Mouse (Mus musculus) CH12.LX (cell line): Measurements from ENCODE around the gene Cdyl. TPM values are rescaled to one million over a fixed set of nuclear protein-coding genes. Genes with fewer than 3 reads are reported as not detected.

Source experiments
- DNase-seq: peaks from one replicate; pipeline ENCODE4 v3.0.0-alpha.2; 2013; ENCODE audit errors: extremely low read depth
- H3K27ac ChIP-seq: 2 replicates; pipeline ENCODE4 v1.5.1; 2012; ENCODE audit warnings: low read depth, mild to moderate bottlenecking, control low read depth, moderate library complexity; ENCODE audit not compliant: insufficient read depth
- H3K27me3 ChIP-seq: replicated peaks from 2 replicates; pipeline ENCODE3; 2012; ENCODE audit warnings: inconsistent platforms
- H3K36me3 ChIP-seq, 2 experiments: replicated peaks in 1 of 2; 2 replicates each; pipeline versions ENCODE3 to v1.6.1; 2012; ENCODE audit warnings: inconsistent platforms in 1 of 2, low read length in 1 of 2, mild to moderate bottlenecking in 1 of 2, mixed read lengths in 1 of 2, moderate library complexity in 1 of 2; ENCODE audit not compliant: control insufficient read depth in 1 of 2, insufficient read depth in 1 of 2
- H3K4me1 ChIP-seq, 2 experiments: 2 replicates each; pipeline ENCODE4 v1.6.1; 2012; ENCODE audit warnings: inconsistent platforms in 1 of 2, moderate library complexity in 1 of 2; ENCODE audit not compliant: insufficient read depth in 2 of 2, control insufficient read depth in 1 of 2
- H3K4me2 ChIP-seq: 2 replicates; pipeline ENCODE4 v1.6.1; 2012; ENCODE audit warnings: low read depth, mild to moderate bottlenecking, control low read depth; ENCODE audit not compliant: poor library complexity, insufficient read depth, severe bottlenecking
- H3K4me3 ChIP-seq, 3 experiments: fragments of 150-350 bp in 1 of 3; sonication (generic) in 1 of 3; replicated peaks in 1 of 3; 2 replicates each; pipeline versions ENCODE3 to v1.5.1; 2011 to 2012; ENCODE audit warnings: low read depth in 2 of 3, low read length in 2 of 3, mild to moderate bottlenecking in 2 of 3, moderate library complexity in 2 of 3, control low read depth in 1 of 3, improper control_type of control experiment in 1 of 3, inconsistent platforms in 1 of 3, mixed read lengths in 1 of 3; ENCODE audit not compliant: poor library complexity in 1 of 3
- H3K79me2 ChIP-seq: replicated peaks from 2 replicates; pipeline ENCODE4 v1.6.1; 2012; ENCODE audit warnings: mild to moderate bottlenecking, moderate library complexity; ENCODE audit not compliant: control insufficient read depth, poor library complexity, insufficient read depth, severe bottlenecking; ENCODE audit errors: extremely low read depth
- H3K9ac ChIP-seq: 2 replicates; pipeline ENCODE4 v1.6.1; 2012; ENCODE audit warnings: low read depth, mild to moderate bottlenecking, control low read depth, moderate library complexity; ENCODE audit not compliant: insufficient read depth
- H3K9me3 ChIP-seq: replicated peaks from 2 replicates; pipeline ENCODE3; 2012; ENCODE audit warnings: low read length, inconsistent platforms, mixed read lengths
- BHLHE40 ChIP-seq: IDR thresholded peaks from 2 replicates; pipeline ENCODE4 v1.6.1; 2011; ENCODE audit warnings: mild to moderate bottlenecking, low read depth, low read length, improper control_type of control experiment
- CHD1 ChIP-seq: IDR thresholded peaks from 2 replicates; pipeline ENCODE4 v1.6.1; 2012; ENCODE audit warnings: low read depth, low read length, improper control_type of control experiment, inconsistent platforms
- CTCF ChIP-seq, 2 experiments: IDR thresholded peaks in 1 of 2; conservative IDR thresholded peaks in 1 of 2; 2 replicates each; pipeline ENCODE4 v1.5.1; 2011 to 2012; ENCODE audit warnings: low read depth in 2 of 2, low read length in 2 of 2, improper control_type of control experiment in 1 of 2, inconsistent platforms in 1 of 2, mild to moderate bottlenecking in 1 of 2, moderate library complexity in 1 of 2
- EP300 ChIP-seq: IDR thresholded peaks from 2 replicates; pipeline ENCODE4 v1.6.1; 2011; ENCODE audit warnings: low read length, improper control_type of control experiment
- ETS1 ChIP-seq: conservative IDR thresholded peaks from 2 replicates; pipeline ENCODE4 v1.6.1; 2012; ENCODE audit warnings: low read depth, mild to moderate bottlenecking, inconsistent platforms, low read length, improper control_type of control experiment, moderate library complexity
- HCFC1 ChIP-seq: IDR thresholded peaks from 2 replicates; pipeline ENCODE4 v1.6.1; 2012; ENCODE audit warnings: low read depth, mild to moderate bottlenecking, inconsistent platforms, low read length, improper control_type of control experiment
- IRF4 ChIP-seq: IDR thresholded peaks from 2 replicates; pipeline ENCODE4 v1.6.1; 2014; ENCODE audit warnings: low read depth, mild to moderate bottlenecking, inconsistent platforms, low read length, improper control_type of control experiment
- JUN ChIP-seq: IDR thresholded peaks from 2 replicates; pipeline ENCODE4 v1.6.1; 2011; ENCODE audit warnings: low read depth, mild to moderate bottlenecking, low read length, improper control_type of control experiment, moderate library complexity; ENCODE audit not compliant: insufficient read depth
- JUND ChIP-seq: conservative IDR thresholded peaks from 2 replicates; pipeline ENCODE4 v1.6.1; 2011; ENCODE audit warnings: low read depth, low read length, improper control_type of control experiment
- KAT2A ChIP-seq: IDR thresholded peaks from 2 replicates; pipeline ENCODE4 v1.6.1; 2012; ENCODE audit warnings: low read length, improper control_type of control experiment, inconsistent platforms; ENCODE audit not compliant: insufficient replicate concordance
- MEF2A ChIP-seq: IDR thresholded peaks from 2 replicates; pipeline ENCODE4 v1.6.1; 2014; ENCODE audit warnings: low read depth, mild to moderate bottlenecking, inconsistent platforms, low read length, improper control_type of control experiment, borderline replicate concordance
- NRF1 ChIP-seq: IDR thresholded peaks from 2 replicates; pipeline ENCODE4 v1.6.1; 2014; ENCODE audit warnings: low read depth, mild to moderate bottlenecking, inconsistent platforms, low read length, improper control_type of control experiment, moderate library complexity
- POLR2AphosphoS2 ChIP-seq: IDR thresholded peaks from 2 replicates; pipeline ENCODE4 v1.6.1; 2011; ENCODE audit warnings: low read depth, low read length, improper control_type of control experiment
- RCOR1 ChIP-seq: conservative IDR thresholded peaks from 2 replicates; pipeline ENCODE4 v1.6.1; 2012; ENCODE audit warnings: low read depth, mild to moderate bottlenecking, inconsistent platforms, low read length, improper control_type of control experiment
- UBTF ChIP-seq: IDR thresholded peaks from 2 replicates; pipeline ENCODE4 v1.6.1; 2012; ENCODE audit warnings: low read depth, mild to moderate bottlenecking, inconsistent platforms, low read length, improper control_type of control experiment, moderate library complexity
- USF1 ChIP-seq: IDR thresholded peaks from 2 replicates; pipeline ENCODE4 v1.6.1; 2014; ENCODE audit warnings: low read depth, mild to moderate bottlenecking, inconsistent platforms, low read length, improper control_type of control experiment
- ZC3H11A ChIP-seq: IDR thresholded peaks from 2 replicates; pipeline ENCODE4 v1.6.1; 2012; ENCODE audit warnings: low read depth, mild to moderate bottlenecking, inconsistent platforms, low read length, improper control_type of control experiment
- ZMIZ1 ChIP-seq: IDR thresholded peaks from 2 replicates; pipeline ENCODE4 v1.6.1; 2012; ENCODE audit warnings: low read depth, mild to moderate bottlenecking, inconsistent platforms, low read length, improper control_type of control experiment
- ZNF384 ChIP-seq: IDR thresholded peaks from 2 replicates; pipeline ENCODE4 v1.6.1; 2012; ENCODE audit warnings: low read depth, low read length, improper control_type of control experiment, inconsistent platforms
- dilution Hi-C: fragments of 300-500 bp; cut with MboI; formaldehyde crosslinking; loops from 2 replicates; pipeline ENCODE4 v1.14.3; 2020; ENCODE audit warnings: low sequenced_read_pairs; ENCODE audit not compliant: extremely low pct_unique_long_range_greater_than_20kb, extremely low pct_ligation_motif_present
- in situ Hi-C: fragments of 300-500 bp; cut with MboI; formaldehyde crosslinking; loops from 3 replicates; pipeline ENCODE4 v1.14.3; 2019; ENCODE audit warnings: low sequenced_read_pairs, low pct_ligation_motif_present, low pct_unique_long_range_greater_than_20kb, mixed read lengths
- polyA plus RNA-seq: library from polyadenylated mRNA; unstranded; fragments of >175 nt; gene quantifications from 2 replicates; pipeline ENCODE4 v1.2.1, GENCODE M21; 2012; ENCODE audit warnings: low read depth; ENCODE audit not compliant: insufficient read length
- total RNA-seq, 2 experiments: library from RNA; depleted of rRNA; stranded (reverse); fragments of 300-350 nt in 1 of 2; fragments of >200 nt in 1 of 2; gene quantifications; 2 replicates each; pipeline ENCODE4 v1.2.3; 2012 to 2014

Cdyl gene
- total and polyA plus RNA-seq, 3 experiments, result 5.7 to 9.1 (median 8.3) TPM

GRCm38 (mm10) chr13:35737565-35737964, 77.9 kb downstream of the Cdyl start:
- no peak for TF ChIP-seq UBTF
- TF ChIP-seq ZNF384, result peak; percentile 64
- in situ Hi-C loops (no loop called here), dilution Hi-C loops (no loop called here)
- no peak overlapping the region for H3K9ac ChIP-seq
- peaks cover 3% of the 10 kb centered on the region for H3K9me3 ChIP-seq
- no peaks in the 10 kb centered on the region for H3K36me3 ChIP-seq
- H3K27ac ChIP-seq, result no peak overlapping the region
- no peak for DNase-seq
- no peaks in the 10 kb centered on the region for H3K27me3 ChIP-seq
- H3K4me3 ChIP-seq, result no peak overlapping the region
- H3K4me1 ChIP-seq, result no peaks in the 10 kb centered on the region; a peak in 1 of 4 replicates
- no peak overlapping the region for H3K4me2 ChIP-seq
- H3K79me2 ChIP-seq, result no peaks in the 10 kb centered on the region

GRCm38 (mm10) chr13:35738210-35738609, 78.6 kb downstream of the Cdyl start:
- H3K4me1 ChIP-seq, result peaks cover 0 to 6% of the 10 kb centered on the region in 2 experiments; a peak in 2 of 4 replicates

GRCm38 (mm10) chr13:35739473-35739872, 79.8 kb downstream of the Cdyl start:
- peaks cover 4 to 13% of the 10 kb centered on the region in 2 experiments; a peak in 2 of 4 replicates for H3K4me1 ChIP-seq
- H3K9ac ChIP-seq, result no peak overlapping the region
- H3K4me3 ChIP-seq, result no peak overlapping the region
- no peak overlapping the region for H3K27ac ChIP-seq
- in situ Hi-C loops, result no loop called here
- TF ChIP-seq NRF1 (no peak), JUN (no peak), USF1 (no peak), POLR2AphosphoS2 (no peak)
- TF ChIP-seq, all 38 proteins: peak for 0
- Histone ChIP-seq H3K27me3 (no peaks in the 10 kb centered on the region), H3K79me2 (peaks cover 16% of the 10 kb centered on the region), H3K36me3 (no peaks in the 10 kb centered on the region), H3K9me3 (peaks cover 3% of the 10 kb centered on the region), H3K4me2 (0 out of 2 replicates have a peak overlapping the region, but pooled peaks have one; percentile 7)
- dilution Hi-C loops, result no loop called here
- DNase-seq, result no peak

More at GRCm38 (mm10) chr13:35738210-35738609, 78.6 kb downstream of the Cdyl start:
- in situ Hi-C loops, result no loop called here
- no peak for TF ChIP-seq CHD1
- TF ChIP-seq RCOR1, result no peak
- no peak for TF ChIP-seq KAT2A
- TF ChIP-seq BHLHE40, result no peak
- TF ChIP-seq CTCF (conservative IDR thresholded peaks at IDR 0.05 in 1 of 2, IDR thresholded peaks at IDR 0.05 in 1 of 2; ENCODE audit: low read depth in 2 of 2, low read length in 2 of 2), result no peak
- TF ChIP-seq USF1, result no peak
- no peak for TF ChIP-seq ETS1
- no peak for TF ChIP-seq EP300
- no peak for TF ChIP-seq ZMIZ1
- no peak for TF ChIP-seq POLR2AphosphoS2
- no peak for TF ChIP-seq ZC3H11A
- no peak for TF ChIP-seq JUND
- no peak for TF ChIP-seq IRF4
- no peak for TF ChIP-seq HCFC1
- no peak for TF ChIP-seq MEF2A
- TF ChIP-seq ZNF384, result no peak
- TF ChIP-seq, all 38 proteins: peak for 0
- H3K9ac ChIP-seq, result no peak overlapping the region
- no peaks in the 10 kb centered on the region for H3K36me3 ChIP-seq
- H3K4me2 ChIP-seq, result no peak overlapping the region
- H3K27ac ChIP-seq, result no peak overlapping the region
- dilution Hi-C loops, result no loop called here
- H3K79me2 ChIP-seq, result peaks cover 5% of the 10 kb centered on the region
- H3K27me3 ChIP-seq, result no peaks in the 10 kb centered on the region
- H3K9me3 ChIP-seq, result peaks cover 3% of the 10 kb centered on the region
- no peak overlapping the region for H3K4me3 ChIP-seq
- DNase-seq, result no peak
